Mouse (Mus musculus) G1E (cell line): ENCODE measurements around the gene Nkx1-2. TPM values are rescaled to one million over a fixed set of nuclear protein-coding genes. Genes with fewer than 3 reads are reported as not detected.

Experiments
- ATAC-seq: 2 replicates; pipeline ENCODE4 v1.8.0; 2016; ENCODE audit warnings: mild to moderate bottlenecking; ENCODE audit not compliant: insufficient number of reproducible peaks, poor library complexity, low FRiP score, severe bottlenecking; ENCODE audit errors: extremely low read depth
- DNase-seq: peaks from one replicate; pipeline ENCODE4 v3.0.0; 2012; ENCODE audit warnings: low spot score
- H3K27me3 ChIP-seq: 2 replicates; pipeline ENCODE4 v1.6.1; 2012; ENCODE audit warnings: mild to moderate bottlenecking, low read length, inconsistent platforms; ENCODE audit not compliant: insufficient read depth
- H3K36me3 ChIP-seq: replicated peaks from 2 replicates; pipeline ENCODE3; 2012; ENCODE audit warnings: mild to moderate bottlenecking, inconsistent platforms
- H3K4me1 ChIP-seq: 2 replicates; pipeline ENCODE4 v1.6.1; 2012; ENCODE audit warnings: low read depth, low read length, inconsistent platforms, mixed read lengths; ENCODE audit not compliant: insufficient read depth
- H3K4me3 ChIP-seq: 2 replicates; pipeline ENCODE4 v1.5.1; 2012; ENCODE audit warnings: low read depth, mild to moderate bottlenecking, inconsistent platforms, low read length, moderate library complexity, mixed read lengths
- H3K9me3 ChIP-seq: replicated peaks from 2 replicates; pipeline ENCODE4 v1.6.1; 2012; ENCODE audit warnings: inconsistent platforms
- CTCF ChIP-seq: IDR thresholded peaks from 2 replicates; pipeline ENCODE4 v1.5.1; 2012; ENCODE audit warnings: low read depth, low read length, inconsistent platforms, mixed read lengths
- GATA1 ChIP-seq: IDR thresholded peaks from 2 replicates; pipeline ENCODE4 v1.6.1; 2012; ENCODE audit warnings: borderline replicate concordance, low read length, inconsistent platforms, mixed read lengths
- GATA2 ChIP-seq: IDR thresholded peaks from 2 replicates; pipeline ENCODE4 v1.6.1; 2012; ENCODE audit warnings: low read depth, low read length, inconsistent platforms, borderline replicate concordance
- POLR2AphosphoS5 ChIP-seq: IDR thresholded peaks from 2 replicates; pipeline ENCODE4 v1.6.1; 2012; ENCODE audit warnings: low read depth, low read length, inconsistent platforms; ENCODE audit not compliant: insufficient replicate concordance
- TAL1 ChIP-seq: conservative IDR thresholded peaks from 2 replicates; pipeline ENCODE4 v1.6.1; 2012; ENCODE audit warnings: low read depth, low read length, inconsistent platforms, mixed read lengths
- polyA plus RNA-seq: library from polyadenylated mRNA; stranded (reverse); fragments of >175 nt; gene quantifications from 2 replicates; pipeline ENCODE4 v1.2.3, GENCODE M21; 2012
- total RNA-seq, 2 experiments: library from RNA; stranded (forward) in 1 of 2; stranded (reverse) in 1 of 2; fragments of 200-1000 nt in 1 of 2; fragments of >200 nt in 1 of 2; fragmentation: Nextera tagmentation in 1 of 2; gene quantifications; 2 replicates each; pipeline ENCODE4 v1.2.3; 2014 to 2017

Nkx1-2 gene
- total and polyA plus RNA-seq, 3 experiments, result 0.11 TPM; not detected in 2

DNA sequence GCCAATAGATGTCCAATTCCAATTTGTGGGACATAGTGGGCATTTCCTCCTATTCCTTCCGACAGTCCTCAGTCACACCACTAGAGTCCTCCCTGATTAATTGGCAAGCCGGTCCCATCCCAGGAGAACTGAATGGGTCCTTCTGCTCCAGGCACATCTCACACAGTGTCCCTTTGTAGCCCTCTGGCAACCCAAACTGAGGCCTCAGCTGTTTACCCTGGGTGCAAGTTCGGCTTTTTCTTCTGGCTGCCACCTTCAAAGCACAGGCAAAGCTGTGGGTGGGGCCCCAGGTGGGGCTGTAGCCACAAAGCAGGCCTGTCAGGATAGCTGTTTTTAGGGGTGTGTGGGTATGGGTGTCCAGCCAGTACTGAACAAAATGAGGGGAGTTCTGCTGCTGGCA, 52.3 kb downstream of the Nkx1-2 start:
- Histone ChIP-seq H3K4me1 (peaks cover 8% of the 10 kb centered on the region), H3K4me3 (no peak overlapping the region), H3K27me3 (peaks cover 14% of the 10 kb centered on the region), H3K36me3 (no peaks in the 10 kb centered on the region), H3K9me3 (no peaks in the 10 kb centered on the region)
- TF ChIP-seq GATA1 (no peak), POLR2AphosphoS5 (no peak), TAL1 (no peak), CTCF (no peak), GATA2 (no peak)
- DNase-seq (no peak), ATAC-seq (no peak)

Other genes starting within 250 kb of the Nkx1-2 start
- gene Oat, start 23.2 kb downstream of the Nkx1-2 start, total RNA-seq (2014; fragmentation: Nextera tagmentation), result 70.6 and 72.4 TPM in 2 replicates
- gene Oat, start 23.2 kb downstream of the Nkx1-2 start, total RNA-seq (2017), result 109 and 114 TPM in 2 replicates
- 2.3 and 2.5 TPM in 2 replicates for gene Oat, start 23.2 kb downstream of the Nkx1-2 start, polyA plus RNA-seq
- not detected in 2 replicates for gene Lhpp, start 11.0 kb upstream of the Nkx1-2 start, total RNA-seq (2014; fragmentation: Nextera tagmentation)
- gene Lhpp, start 11.0 kb upstream of the Nkx1-2 start, total RNA-seq (2017), result 0.11 and 0.35 TPM in 2 replicates
- gene Lhpp, start 11.0 kb upstream of the Nkx1-2 start, polyA plus RNA-seq, result 0.07 and 0.10 TPM in 2 replicates
- gene Fam53b, start 214.2 kb upstream of the Nkx1-2 start, total RNA-seq (2014; fragmentation: Nextera tagmentation), result 27.1 and 63.6 TPM in 2 replicates
- 15.0 and 22.1 TPM in 2 replicates for gene Fam53b, start 214.2 kb upstream of the Nkx1-2 start, total RNA-seq (2017)
- gene Fam53b, start 214.2 kb upstream of the Nkx1-2 start, polyA plus RNA-seq, result 23.8 and 24.6 TPM in 2 replicates